Mouse (Mus musculus) forebrain, embryonic 16.5 days (tissue): ENCODE measurements at regions not wholly inside any gene's neighbourhood (a gene's known extent, or its start where the extent isn't known, plus 50 kb on each side); places are given as distances from the start of the nearest gene placed in this dataset.

ENCODE experiments used
- ATAC-seq: fragments of 200-750 bp; cut with Nextera tagmentation; 2 replicates; pipeline ENCODE4 v1.8.0; 2017; ENCODE audit warnings: mild to moderate bottlenecking, moderate library complexity
- H3K27ac ChIP-seq: fragments of 300-500 bp; sonication (generic); 2 replicates; pipeline ENCODE4 v1.5.1; 2014; ENCODE audit warnings: low read length, control low read depth
- H3K27me3 ChIP-seq: fragments of 300-500 bp; sonication (generic); replicated peaks from 2 replicates; pipeline ENCODE4 v1.6.1; 2014; ENCODE audit warnings: low read length; ENCODE audit not compliant: control insufficient read depth, insufficient read depth
- H3K36me3 ChIP-seq: fragments of 300-500 bp; sonication (generic); 2 replicates; pipeline ENCODE4 v1.6.1; 2014; ENCODE audit not compliant: control insufficient read depth, insufficient read depth
- H3K4me1 ChIP-seq: fragments of 300-500 bp; sonication (generic); replicated peaks from 2 replicates; pipeline ENCODE4 v1.6.1; 2014; ENCODE audit warnings: low read length; ENCODE audit not compliant: control insufficient read depth, insufficient read depth
- H3K4me2 ChIP-seq: fragments of 300-500 bp; sonication (generic); 2 replicates; pipeline ENCODE4 v1.6.1; 2014; ENCODE audit warnings: mild to moderate bottlenecking, low read length, control low read depth
- H3K4me3 ChIP-seq: fragments of 300-500 bp; sonication (generic); replicated peaks from 2 replicates; pipeline ENCODE4 v1.5.1; 2014; ENCODE audit warnings: mild to moderate bottlenecking, low read length, control low read depth
- H3K9ac ChIP-seq: fragments of 300-500 bp; sonication (generic); replicated peaks from 2 replicates; pipeline ENCODE4 v1.6.1; 2014; ENCODE audit warnings: low read depth, low read length, control low read depth
- H3K9me3 ChIP-seq: fragments of 300-500 bp; sonication (generic); 2 replicates; pipeline ENCODE4 v1.6.1; 2016; ENCODE audit warnings: low read length; ENCODE audit not compliant: control insufficient read depth
- WGBS: fragments of 180-500 bp; shearing (Covaris S2); extraction: QIAGEN DNeasy Blood & Tissue Kit; methylation state at CpG from one replicate; pipeline ENCODE4 v1.1.7; 2014; 5-methylcytosine and 5-hydroxymethylcytosine counted together

- Histone ChIP-seq H3K4me3 (no peak overlapping the region), H3K27me3 (no peaks in the 10 kb centered on the region)
- ATAC-seq, result no peak
These were observed 74.4 kb upstream of the Tmem45b start for GRCm38 (mm10) chr9:31538458-31539210.

GRCm38 (mm10) chr9:31529021-31529420, 64.8 kb upstream of the Tmem45b start:
- Histone ChIP-seq H3K4me1 (no peaks in the 10 kb centered on the region), H3K27ac (no peak overlapping the region), H3K27me3 (no peaks in the 10 kb centered on the region), H3K9ac (no peak overlapping the region), H3K4me3 (no peak overlapping the region), H3K36me3 (no peaks in the 10 kb centered on the region), H3K4me2 (no peak overlapping the region), H3K9me3 (no peaks in the 10 kb centered on the region)
- WGBS, result 61% methylated on average over 6 of the region's 6 CpGs
- ATAC-seq, result no peak

More at GRCm38 (mm10) chr9:31538458-31539210, 74.4 kb upstream of the Tmem45b start:
- H3K27ac ChIP-seq, result no peak overlapping the region
- H3K4me1 ChIP-seq, result no peaks in the 10 kb centered on the region
- WGBS, result 87% methylated on average over 11 of the region's 11 CpGs
- no peak overlapping the region for H3K4me2 ChIP-seq
- H3K9me3 ChIP-seq, result no peaks in the 10 kb centered on the region
- no peaks in the 10 kb centered on the region for H3K36me3 ChIP-seq
- no peak overlapping the region for H3K9ac ChIP-seq

GRCm38 (mm10) chr9:31527216-31527615, 63.0 kb upstream of the Tmem45b start:
- no peak overlapping the region for H3K9ac ChIP-seq
- no peak overlapping the region for H3K4me3 ChIP-seq
- H3K27ac ChIP-seq, result no peak overlapping the region
- H3K9me3 ChIP-seq, result no peaks in the 10 kb centered on the region
- no peak overlapping the region for H3K4me2 ChIP-seq
- H3K4me1 ChIP-seq, result no peaks in the 10 kb centered on the region
- WGBS, result 85% methylated on average over 2 of the region's 2 CpGs
- H3K27me3 ChIP-seq, result no peaks in the 10 kb centered on the region
- no peak for ATAC-seq
- H3K36me3 ChIP-seq, result no peaks in the 10 kb centered on the region
